Mouse (Mus musculus) right cerebral cortex, postnatal 4 days (tissue): ENCODE results near the gene Stk32c.

Experiments used
- DNase-seq: peaks from one replicate; pipeline ENCODE4 v3.0.0-alpha.2; 2022

Stk32c gene

GRCm38 (mm10) chr7:139139921-139140461, 73.1 kb downstream of the Stk32c start:
- no peak for DNase-seq

GRCm38 (mm10) chr7:139136906-139137491, 76.1 kb downstream of the Stk32c start:
- peak; percentile 26 for DNase-seq

GRCm38 (mm10) chr7:139135236-139135635, 77.9 kb downstream of the Stk32c start:
- DNase-seq, result no peak

- peak; percentile 49 for DNase-seq
Measured at GRCm38 (mm10) chr7:139133446-139133845, 79.7 kb downstream of the Stk32c start.

GRCm38 (mm10) chr7:139131538-139131937, 81.6 kb downstream of the Stk32c start:
- DNase-seq, result no peak

GRCm38 (mm10) chr7:139130361-139130760, 82.7 kb downstream of the Stk32c start:
- no peak for DNase-seq

- DNase-seq, result no peak
Measured at GRCm38 (mm10) chr7:139128994-139129393, 84.1 kb downstream of the Stk32c start.

- no peak for DNase-seq
Measured at GRCm38 (mm10) chr7:139126549-139126948, 86.6 kb downstream of the Stk32c start.

GRCm38 (mm10) chr7:139125881-139126280, 87.2 kb downstream of the Stk32c start:
- DNase-seq, result no peak

- DNase-seq, result no peak
Measured at GRCm38 (mm10) chr7:139119775-139120153, 93.3 kb downstream of the Stk32c start.

- peak; percentile 91 for DNase-seq
Measured at GRCm38 (mm10) chr7:139119152-139119774, 93.8 kb downstream of the Stk32c start.

GRCm38 (mm10) chr7:139107908-139108650, 105.0 kb downstream of the Stk32c start:
- no peak for DNase-seq

GRCm38 (mm10) chr7:139105705-139106104, 107.4 kb downstream of the Stk32c start:
- DNase-seq, result no peak

GRCm38 (mm10) chr7:139105076-139105475, 108.0 kb downstream of the Stk32c start:
- no peak for DNase-seq

GRCm38 (mm10) chr7:139103960-139104381, 109.1 kb downstream of the Stk32c start:
- no peak for DNase-seq

GRCm38 (mm10) chr7:139101826-139102225, 111.3 kb downstream of the Stk32c start:
- DNase-seq, result no peak

- DNase-seq, result no peak
Measured at GRCm38 (mm10) chr7:139101286-139101804, 111.8 kb downstream of the Stk32c start.

GRCm38 (mm10) chr7:139100531-139101095, 112.5 kb downstream of the Stk32c start:
- DNase-seq, result no peak

- DNase-seq, result no peak
Measured at GRCm38 (mm10) chr7:139096399-139096798, 116.7 kb downstream of the Stk32c start.

GRCm38 (mm10) chr7:139095282-139095681, 117.8 kb downstream of the Stk32c start:
- no peak for DNase-seq

GRCm38 (mm10) chr7:139094761-139095160, 118.3 kb downstream of the Stk32c start:
- DNase-seq, result no peak

GRCm38 (mm10) chr7:139093781-139094180, 119.3 kb downstream of the Stk32c start:
- no peak for DNase-seq

GRCm38 (mm10) chr7:139093124-139093523, 120.0 kb downstream of the Stk32c start:
- no peak for DNase-seq
